Comparison of ENCODE assay signal across 12 mouse cellular contexts in the genomic region with DNA sequence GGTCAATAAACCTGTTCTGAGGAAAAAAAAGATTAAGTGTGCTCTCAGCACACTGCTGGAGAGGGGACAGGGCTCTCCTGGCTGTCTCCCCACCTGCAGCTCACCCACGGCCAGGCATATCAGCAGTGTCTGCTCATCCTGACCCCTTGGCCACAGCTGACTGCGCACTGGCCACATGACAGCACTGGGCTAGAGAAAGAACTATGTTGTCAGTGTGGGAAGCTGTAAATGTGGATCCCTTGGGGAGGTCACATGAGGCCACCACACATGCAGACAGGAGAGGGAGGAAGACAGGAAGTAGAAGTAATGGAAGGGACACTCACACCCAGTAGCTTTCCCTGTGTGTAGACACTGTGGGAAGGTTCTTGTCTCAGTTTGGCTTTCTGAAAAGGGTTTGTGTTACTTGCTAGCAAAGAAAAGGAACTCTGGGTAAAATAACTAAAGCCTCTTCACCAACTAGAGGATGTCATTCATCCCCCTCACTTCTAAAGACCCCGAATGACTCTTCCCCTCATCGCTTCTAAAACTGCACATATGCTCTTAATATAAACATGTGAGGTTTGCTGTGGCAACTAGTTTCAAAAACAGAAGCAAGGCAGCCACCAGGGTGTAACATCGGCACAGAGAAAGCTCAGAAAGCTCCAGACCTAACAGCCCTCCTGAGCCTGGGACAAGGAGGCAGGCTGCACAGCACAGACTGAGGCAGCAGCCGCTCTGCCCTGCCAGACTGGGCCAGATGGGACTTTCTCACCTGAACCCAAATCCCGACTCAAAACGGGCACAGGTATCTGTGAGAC. TPM values are rescaled to one million over a fixed set of nuclear protein-coding genes. Genes with fewer than 3 reads are reported as not detected.
A peak's percentile ranks its signal among the peaks of the same experiment; 100 is the strongest.
DNase-seq lines count a peak whose midpoint lies in the region; ATAC-seq and TF ChIP-seq lines count a peak whose summit lies in the region.
"Had no signal": no experiment of that assay in that cellular context is flagged by ENCODE, and none has a peak within 500 bp of the region (broad histone marks: within the 10 kb centered on the region; RNA-seq: fewer than 3 reads in every experiment).

No protein-coding gene starts in this region.

- H3K36me3 ChIP-seq in embryonic facial prominence, embryonic 11.5 days (replicated peaks; ENCODE audit: control insufficient read depth, insufficient read depth, low read depth, low read length), result no peaks in the 10 kb centered on the region
- H3K36me3 ChIP-seq in embryonic facial prominence, embryonic 10.5 days (replicated peaks), result no peaks in the 10 kb centered on the region
- H3K36me3 ChIP-seq in kidney, embryonic 14.5 days (ENCODE audit: control insufficient read depth, insufficient read depth, low read length), result no peaks in the 10 kb centered on the region
- 0 out of 2 replicates have a peak, but pooled peaks cover 3% of the 10 kb centered on the region for H3K36me3 ChIP-seq in liver, postnatal 0 days (replicated peaks; ENCODE audit: insufficient read depth, low read length)
- H3K36me3 ChIP-seq: intestine, embryonic 15.5 days had no signal

- H3K4me3 ChIP-seq in embryonic facial prominence, embryonic 11.5 days (ENCODE audit: low read depth, low read length), result no peak overlapping the region
- no peak overlapping the region for H3K4me3 ChIP-seq in embryonic facial prominence, embryonic 10.5 days
- no peak overlapping the region for H3K4me3 ChIP-seq in kidney, embryonic 14.5 days (ENCODE audit: low read length)
- no peak overlapping the region for H3K4me3 ChIP-seq in liver, postnatal 0 days (ENCODE audit: low read depth, low read length)
- H3K4me3 ChIP-seq: intestine, embryonic 15.5 days had no signal

- WGBS in embryonic facial prominence, embryonic 11.5 days, result 58% methylated on average over 8 of the region's 8 CpGs
- 66% methylated on average over 8 of the region's 8 CpGs for WGBS in embryonic facial prominence, embryonic 10.5 days
- WGBS in kidney, embryonic 14.5 days, result 64% methylated on average over 8 of the region's 8 CpGs
- 76% methylated on average over 8 of the region's 8 CpGs for WGBS in liver, postnatal 0 days (ENCODE audit: insufficient replicate concordance)

- H3K9me3 ChIP-seq in embryonic facial prominence, embryonic 11.5 days (replicated peaks; ENCODE audit: control insufficient read depth, low read length), result no peaks in the 10 kb centered on the region
- H3K9me3 ChIP-seq in embryonic facial prominence, embryonic 10.5 days, result no peaks in the 10 kb centered on the region
- H3K9me3 ChIP-seq in kidney, embryonic 14.5 days (ENCODE audit: control insufficient read depth, low read length), result no peaks in the 10 kb centered on the region
- no peaks in the 10 kb centered on the region for H3K9me3 ChIP-seq in liver, postnatal 0 days (ENCODE audit: low read length)
- H3K9me3 ChIP-seq: intestine, embryonic 15.5 days had no signal

- H3K27me3 ChIP-seq in embryonic facial prominence, embryonic 11.5 days (ENCODE audit: control insufficient read depth, insufficient read depth, low read length), result no peaks in the 10 kb centered on the region
- H3K27me3 ChIP-seq in embryonic facial prominence, embryonic 10.5 days (replicated peaks; ENCODE audit: low read depth, poor library complexity, severe bottlenecking), result 0 out of 2 replicates have a peak, but pooled peaks cover 7% of the 10 kb centered on the region
- H3K27me3 ChIP-seq in kidney, embryonic 14.5 days (ENCODE audit: control insufficient read depth, insufficient read depth, low read length), result no peaks in the 10 kb centered on the region
- no peaks in the 10 kb centered on the region for H3K27me3 ChIP-seq in liver, postnatal 0 days (ENCODE audit: insufficient read depth, low read length)
- H3K27me3 ChIP-seq: intestine, embryonic 15.5 days had no signal

- ATAC-seq in embryonic facial prominence, embryonic 11.5 days (replicated peaks; ENCODE audit: insufficient number of reproducible peaks, low FRiP score, low TSS enrichment, low read depth), result no peak
- ATAC-seq in kidney, embryonic 14.5 days (ENCODE audit: low FRiP score, low TSS enrichment), result no peak
- no peak for ATAC-seq in liver, postnatal 0 days
- ATAC-seq in erythroid progenitor cell, adult 5-6 weeks (replicated peaks; ENCODE audit: low FRiP score, poor library complexity, severe bottlenecking), result no peak
- ATAC-seq: forebrain, embryonic 14.5 days; intestine, embryonic 15.5 days had no signal

- H3K9ac ChIP-seq in embryonic facial prominence, embryonic 11.5 days (replicated peaks; ENCODE audit: low read length), result no peak overlapping the region
- H3K9ac ChIP-seq in kidney, embryonic 14.5 days (ENCODE audit: low read depth, low read length), result no peak overlapping the region
- no peak overlapping the region for H3K9ac ChIP-seq in liver, postnatal 0 days (replicated peaks)
- H3K9ac ChIP-seq: intestine, embryonic 15.5 days had no signal

- no peaks in the 10 kb centered on the region for H3K4me1 ChIP-seq in embryonic facial prominence, embryonic 11.5 days (ENCODE audit: control insufficient read depth, insufficient read depth, low read length)
- H3K4me1 ChIP-seq in embryonic facial prominence, embryonic 10.5 days, result peaks cover 33% of the 10 kb centered on the region
- no peaks in the 10 kb centered on the region for H3K4me1 ChIP-seq in kidney, embryonic 14.5 days (ENCODE audit: control insufficient read depth, insufficient read depth, low read length)
- 0 out of 2 replicates have a peak, but pooled peaks cover 2% of the 10 kb centered on the region for H3K4me1 ChIP-seq in liver, postnatal 0 days (ENCODE audit: insufficient read depth)
- H3K4me1 ChIP-seq: intestine, embryonic 15.5 days had no signal

- peak; percentile 33 for DNase-seq in embryonic facial prominence, embryonic 11.5 days (ENCODE audit: low spot score)
- DNase-seq in embryonic facial prominence, embryonic 10.5 days (ENCODE audit: low spot score), result no peak
- DNase-seq in kidney, adult 8-10 months, result peak; percentile 26 to 30
- DNase-seq in retina, embryonic 14.5 days (ENCODE audit: low spot score), result peak; percentile 29
- no peak for DNase-seq in retina, postnatal 1 day
- no peak for DNase-seq in liver, postnatal 0 days
- DNase-seq: adrenal gland, postnatal 36 days; cerebellum, adult 18-20 months had no signal

- TF ChIP-seq CTCF in liver, postnatal 0 days (IDR thresholded peaks at IDR 0.05; ENCODE audit: low read depth), result no peak

- H3K4me2 ChIP-seq in embryonic facial prominence, embryonic 11.5 days (ENCODE audit: low read depth, low read length), result no peak overlapping the region
- no peak overlapping the region for H3K4me2 ChIP-seq in kidney, embryonic 14.5 days (replicated peaks; ENCODE audit: low read depth, low read length)
- no peak overlapping the region for H3K4me2 ChIP-seq in liver, postnatal 0 days (ENCODE audit: low read depth, low read length)
- H3K4me2 ChIP-seq: intestine, embryonic 15.5 days had no signal

- no peak for TF ChIP-seq EP300 in liver, postnatal 0 days (IDR thresholded peaks at IDR 0.05; ENCODE audit: low read depth)

- H3K27ac ChIP-seq in embryonic facial prominence, embryonic 11.5 days (replicated peaks; ENCODE audit: low read depth, low read length), result no peak overlapping the region
- no peak overlapping the region for H3K27ac ChIP-seq in embryonic facial prominence, embryonic 10.5 days (replicated peaks)
- H3K27ac ChIP-seq in kidney, embryonic 14.5 days (ENCODE audit: low read depth, low read length), result no peak overlapping the region
- H3K27ac ChIP-seq in liver, postnatal 0 days (ENCODE audit: low read depth), result no peak overlapping the region
- H3K27ac ChIP-seq: intestine, embryonic 15.5 days had no signal

RNA-seq across cellular contexts. Expression of gene Ralgps1, which starts 47.3 kb away (rescaled TPM):
- polyA plus RNA-seq in embryonic facial prominence, embryonic 11.5 days (2014; fragmentation: Nextera tagmentation; extraction: Ambion mirVana), result 3.9 and 5.2 TPM in 2 replicates
- polyA plus RNA-seq in embryonic facial prominence, embryonic 10.5 days (2016; fragmentation: Nextera tagmentation; extraction: Ambion mirVana), result 4.8 and 5.5 TPM in 2 replicates
- 4.8 and 7.9 TPM in 2 replicates for polyA plus RNA-seq in kidney, embryonic 14.5 days (2014; fragmentation: Nextera tagmentation; extraction: Ambion mirVana)
- 0.51 and 0.83 TPM in 2 replicates for polyA plus RNA-seq in liver, postnatal 0 days (2015; fragmentation: Nextera tagmentation; extraction: Ambion mirVana)
- total RNA-seq in erythroid progenitor cell, adult 5-6 weeks (2015; ENCODE audit: low replicate concordance), result 1.4 TPM in 1 of 2 replicates, not detected in the other
- not detected in 2 replicates for total RNA-seq in erythroid progenitor cell, adult 5-6 weeks (2017; ENCODE audit: low replicate concordance)

Comparison
In these comparisons a context has a peak if more than half of its experiments do, and no peak if none do; other contexts are left out.
1. DNase-seq: peak in embryonic facial prominence, embryonic 11.5 days (single experiment), kidney, adult 8-10 months (2 of 2) and retina, embryonic 14.5 days (single experiment); none in embryonic facial prominence, embryonic 10.5 days (single experiment), retina, postnatal 1 day (single experiment) and liver, postnatal 0 days (single experiment).